Mouse (Mus musculus) neutrophil, adult 59 days (primary cell): ENCODE data around the gene 4930474N05Rik. TPM values are rescaled to one million over a fixed set of nuclear protein-coding genes. Genes with fewer than 3 reads are reported as not detected.

Experiments used
- total RNA-seq, 2 experiments: library from RNA; stranded (reverse); gene quantifications; 1 replicate in 1 of 2; 2 replicates in 1 of 2; pipeline ENCODE4 v1.2.4; 2023

The 4930474N05Rik gene
- not detected for total RNA-seq

GRCm38 (mm10) chr14:36094617-36095016, at the start of gene 4930474N05Rik:
Gene 4930474N05Rik (plus strand): TSS chr14:36094917.

